Mouse (Mus musculus) lung, postnatal 0 days (tissue): ENCODE data around the gene Smg8. TPM values are rescaled to one million over a fixed set of nuclear protein-coding genes. Genes with fewer than 3 reads are reported as not detected.
A peak's percentile ranks its signal among the peaks of the same experiment; 100 is the strongest.

ENCODE experiments used
- ATAC-seq: fragments of 200-750 bp; cut with Nextera tagmentation; 2 replicates; pipeline ENCODE4 v1.8.0; 2017; ENCODE audit warnings: moderate library complexity
- DNase-seq: peaks from one replicate; pipeline ENCODE4 v3.0.0-alpha.2; 2016; ENCODE audit warnings: low spot score
- H3K27ac ChIP-seq: fragments of 300-500 bp; sonication (generic); 2 replicates; pipeline ENCODE4 v1.5.1; 2014; ENCODE audit warnings: antibody characterized with exemption, mild to moderate bottlenecking, low read length, mixed read lengths
- H3K27me3 ChIP-seq: fragments of 300-500 bp; sonication (generic); replicated peaks from 2 replicates; pipeline ENCODE4 v1.6.1; 2014; ENCODE audit warnings: low read length, mixed read lengths; ENCODE audit not compliant: insufficient read depth
- H3K36me3 ChIP-seq: fragments of 300-500 bp; sonication (generic); 2 replicates; pipeline ENCODE4 v1.6.1; 2014; ENCODE audit warnings: low read length, mixed read lengths; ENCODE audit not compliant: insufficient read depth
- H3K4me1 ChIP-seq: fragments of 300-500 bp; sonication (generic); 2 replicates; pipeline ENCODE4 v1.6.1; 2014; ENCODE audit warnings: antibody characterized with exemption, low read depth, low read length, mixed read lengths; ENCODE audit not compliant: insufficient read depth
- H3K4me2 ChIP-seq: fragments of 300-500 bp; sonication (generic); replicated peaks from 2 replicates; pipeline ENCODE4 v1.6.1; 2014; ENCODE audit warnings: low read depth, mild to moderate bottlenecking, low read length, moderate library complexity, mixed read lengths
- H3K4me3 ChIP-seq: fragments of 300-500 bp; sonication (generic); 2 replicates; pipeline ENCODE4 v1.5.1; 2014; ENCODE audit warnings: low read depth, low read length
- H3K9ac ChIP-seq: fragments of 300-500 bp; sonication (generic); replicated peaks from 2 replicates; pipeline ENCODE4 v1.6.1; 2014; ENCODE audit warnings: low read depth, mild to moderate bottlenecking
- H3K9me3 ChIP-seq: fragments of 300-500 bp; sonication (generic); 2 replicates; pipeline ENCODE4 v1.6.1; 2016; ENCODE audit warnings: low read length, mixed read lengths
- CTCF ChIP-seq: IDR thresholded peaks from 2 replicates; pipeline ENCODE4 v1.5.1; 2016; ENCODE audit warnings: antibody characterized with exemption, mild to moderate bottlenecking
- EP300 ChIP-seq: IDR thresholded peaks from 2 replicates; pipeline ENCODE4 v1.6.1; 2016; ENCODE audit warnings: antibody characterized with exemption, mild to moderate bottlenecking, control low read depth
- WGBS: fragments of 180-500 bp; shearing (Covaris S2); extraction: QIAGEN DNeasy Blood & Tissue Kit; methylation state at CpG from one replicate; pipeline ENCODE4 v1.1.7; 2014; 5-methylcytosine and 5-hydroxymethylcytosine counted together
- polyA plus RNA-seq: library from polyadenylated mRNA; unstranded; fragments of >200 nt; fragmentation: Nextera tagmentation; extraction: Ambion mirVana; gene quantifications from 2 replicates; pipeline ENCODE4 v1.2.1, GENCODE M21; 2015

Gene Smg8
- polyA plus RNA-seq, 1 experiment from 2014 or later = 10.9 TPM

DNA sequence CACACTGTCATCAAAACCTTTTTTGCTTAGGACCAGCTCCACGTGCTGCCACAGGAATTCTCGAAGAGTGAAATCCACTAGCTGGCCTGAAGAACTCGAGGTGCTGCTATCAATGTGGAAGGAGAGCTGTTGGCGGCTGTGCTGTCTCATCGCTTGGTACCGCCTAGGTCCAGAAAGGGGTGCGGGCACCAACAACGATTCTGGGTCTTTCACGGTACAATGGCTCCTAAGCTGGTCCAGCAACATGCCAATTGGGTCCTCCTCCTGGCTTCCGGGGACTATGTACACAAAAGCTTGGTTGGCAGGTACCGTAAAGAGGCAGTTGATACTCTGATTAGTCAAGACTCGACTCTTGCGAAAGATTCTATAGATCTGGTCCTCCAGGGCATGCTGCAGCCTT, 1.1 kb downstream of the Smg8 start:
- Histone ChIP-seq H3K27ac (no peak overlapping the region), H3K36me3 (peaks cover 16% of the 10 kb centered on the region; the same call in 1 of the 2 replicates), H3K4me2 (peak overlapping the region; percentile 83), H3K27me3 (no peaks in the 10 kb centered on the region), H3K4me3 (peak overlapping the region; percentile 95; the same call in 1 of the 2 replicates), H3K4me1 (peaks cover 14% of the 10 kb centered on the region), H3K9ac (peak overlapping the region; percentile 87; the same call in 1 of the 2 replicates), H3K9me3 (no peaks in the 10 kb centered on the region)
- DNase-seq (no peak), ATAC-seq (no peak)
- TF ChIP-seq CTCF = no peak
- TF ChIP-seq EP300 = no peak
- 76% methylated on average over 13 of the region's 13 CpGs for WGBS

DNA sequence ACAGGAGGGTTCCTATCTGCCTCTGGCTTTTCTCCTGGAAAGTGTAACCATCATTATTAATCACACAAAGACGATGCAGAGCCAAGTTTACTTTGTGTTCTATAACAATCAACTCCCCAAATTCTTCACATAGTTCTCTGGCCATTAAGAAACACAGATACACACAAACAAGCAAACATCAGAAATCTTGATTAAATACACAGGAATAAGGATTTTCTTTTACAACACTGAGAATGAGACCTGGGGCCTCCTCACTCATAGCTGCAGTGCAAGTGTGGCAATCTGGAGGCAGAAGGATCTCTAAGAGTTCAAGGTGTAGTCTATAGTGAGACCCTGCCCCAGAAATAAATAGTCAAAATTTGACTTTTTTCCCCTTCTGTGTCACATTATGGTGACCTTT, 2.9 kb downstream of the Smg8 start:
- Histone ChIP-seq H3K4me3 (no peak overlapping the region), H3K36me3 (peaks cover 21% of the 10 kb centered on the region; the same call in 1 of the 2 replicates), H3K9ac (no peak overlapping the region), H3K27me3 (no peaks in the 10 kb centered on the region), H3K4me2 (no peak overlapping the region), H3K4me1 (peaks cover 14% of the 10 kb centered on the region), H3K27ac (no peak overlapping the region), H3K9me3 (no peaks in the 10 kb centered on the region)
- DNase-seq (no peak), ATAC-seq (no peak)
- 40% methylated on average over 1 of the region's 1 CpGs for WGBS
- TF ChIP-seq CTCF (no peak), EP300 (no peak)

DNA sequence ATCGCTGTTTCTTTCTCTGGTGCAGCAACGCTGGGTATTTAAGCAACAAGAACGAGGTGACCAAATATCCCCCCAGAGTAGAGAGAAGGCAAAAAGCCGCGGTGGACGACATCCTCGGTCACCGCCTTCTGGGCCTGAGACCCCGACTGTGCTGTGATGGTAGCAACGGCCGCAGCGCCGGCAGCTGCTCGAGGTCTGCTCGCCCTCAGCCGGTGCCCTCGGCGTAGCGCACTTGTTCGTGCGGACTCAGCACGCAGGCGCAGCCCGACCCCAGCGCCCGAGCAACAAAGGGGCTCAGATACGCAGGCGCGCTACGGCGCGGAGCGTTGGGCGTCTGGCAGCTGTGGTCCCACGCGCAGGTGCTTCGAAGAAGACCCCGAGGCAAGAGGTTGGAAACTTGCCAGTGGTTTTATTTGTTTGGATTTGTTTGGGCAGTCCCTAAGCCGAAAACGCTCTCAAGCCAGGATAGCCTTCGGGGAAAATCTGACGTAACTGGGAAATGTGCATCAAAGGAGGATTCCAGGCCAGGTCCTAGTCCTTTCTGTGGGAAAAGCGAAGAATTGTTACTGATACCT, 12.6 kb downstream of the Smg8 start, which contains the start of gene Gdpd1:
TSS of gene Gdpd1 (minus strand) at position 197 of the 575 bp plus-strand sequence.
- no peaks in the 10 kb centered on the region for H3K36me3 ChIP-seq
- peak within 1 kb of the TSS; percentile 92 for H3K4me2 ChIP-seq
- no peaks in the 10 kb centered on the region for H3K27me3 ChIP-seq
- peak within 1 kb of the TSS; percentile 76 for H3K27ac ChIP-seq
- DNase-seq = peak; percentile 90
- peak; percentile 95 for ATAC-seq
- peak; percentile 68 for TF ChIP-seq CTCF
- TF ChIP-seq EP300 = no peak
- peaks cover 2% of the 10 kb centered on the region; the same call in 1 of the 2 replicates for H3K4me1 ChIP-seq
- peak within 1 kb of the TSS; percentile 68 for H3K4me3 ChIP-seq
- peak within 1 kb of the TSS; percentile 62 for H3K9ac ChIP-seq
- 1% methylated on average over 43 of the region's 43 CpGs for whole genome bisulfite sequencing
- no peaks in the 10 kb centered on the region for H3K9me3 ChIP-seq

DNA sequence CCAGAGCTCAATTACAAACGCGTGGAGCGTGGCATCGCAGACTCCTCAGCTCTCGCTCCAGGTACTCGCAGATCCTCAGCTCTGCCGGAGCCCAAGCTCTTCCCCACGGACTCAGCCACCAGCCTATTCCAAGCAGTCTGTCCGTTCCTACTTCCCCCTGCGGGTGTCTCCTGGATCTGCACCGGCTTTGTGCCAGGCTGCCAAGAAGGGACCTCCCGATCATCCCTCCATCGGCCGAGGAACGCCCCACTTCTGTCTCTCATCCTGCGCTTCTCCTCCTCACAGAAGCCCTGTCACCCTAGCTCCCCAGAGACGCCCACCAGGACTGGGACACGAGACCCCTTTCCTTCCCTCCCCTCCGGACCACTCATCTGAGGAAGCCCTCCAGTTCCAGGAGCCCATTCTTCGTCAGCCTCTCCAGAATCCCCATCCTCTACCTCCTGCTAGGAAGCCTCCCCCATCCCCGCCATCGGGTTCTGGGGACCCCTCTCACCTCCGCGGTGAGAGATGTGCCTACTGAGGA, 13.2 kb downstream of the Smg8 start:
- WGBS = under 1% methylated on average over 24 of the region's 24 CpGs
- TF ChIP-seq CTCF = peak; percentile 77
- TF ChIP-seq EP300 = no peak

DNA sequence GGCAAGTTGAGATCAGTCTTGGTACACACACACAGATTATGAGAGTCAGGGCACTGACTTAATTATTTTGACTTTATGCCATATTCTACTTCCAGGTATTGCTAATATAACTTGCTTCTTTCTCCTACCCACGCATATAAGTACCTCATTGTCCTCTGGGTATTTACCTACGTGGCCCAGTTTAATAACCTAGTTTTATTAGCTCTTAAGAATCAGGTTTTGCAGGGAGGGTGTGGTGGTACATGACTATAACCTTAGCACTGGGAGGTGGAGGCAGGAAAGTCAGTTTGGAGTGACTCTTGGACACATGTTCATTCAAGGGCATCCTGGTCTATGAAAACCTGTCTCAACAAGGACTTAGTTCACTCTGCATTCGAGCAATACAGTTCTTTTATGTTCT, 24.5 kb downstream of the Smg8 start:
- Histone ChIP-seq H3K27me3 (no peaks in the 10 kb centered on the region), H3K27ac (no peak overlapping the region)

More for the DNA sequence above, 13.2 kb downstream of the Smg8 start:
- Histone ChIP-seq H3K27ac (peak overlapping the region; percentile 76), H3K36me3 (no peaks in the 10 kb centered on the region), H3K27me3 (no peaks in the 10 kb centered on the region), H3K4me3 (peak overlapping the region; percentile 68), H3K9ac (peak overlapping the region; percentile 62), H3K4me2 (peak overlapping the region; percentile 92), H3K9me3 (no peaks in the 10 kb centered on the region), H3K4me1 (peaks cover 2% of the 10 kb centered on the region; the same call in 1 of the 2 replicates)
- DNase-seq (peak; percentile 86), ATAC-seq (peak; percentile 81)

DNA sequence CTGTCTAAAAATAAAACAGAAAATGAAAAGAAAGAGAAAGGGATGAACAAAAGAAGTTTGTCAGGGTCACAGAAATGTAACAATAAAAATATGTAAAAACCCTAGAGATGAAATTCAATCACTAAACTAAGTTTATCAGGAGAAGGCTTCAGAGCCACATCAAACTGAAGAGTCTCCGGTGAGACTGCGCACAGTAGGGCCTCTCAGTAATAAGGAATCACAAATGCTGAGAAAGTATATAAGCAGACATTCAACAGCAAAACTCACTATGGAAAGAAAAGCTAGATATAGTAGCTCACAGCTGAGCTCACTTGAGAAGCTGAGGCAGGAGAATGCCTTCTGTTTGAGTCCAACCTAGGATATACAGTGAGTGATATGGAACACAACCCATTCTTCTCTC, 26.2 kb downstream of the Smg8 start:
- ATAC-seq (no peak), DNase-seq (no peak)
- Histone ChIP-seq H3K27ac (no peak overlapping the region), H3K4me3 (no peak overlapping the region), H3K36me3 (no peaks in the 10 kb centered on the region), H3K9me3 (no peaks in the 10 kb centered on the region), H3K9ac (no peak overlapping the region), H3K4me2 (no peak overlapping the region), H3K27me3 (no peaks in the 10 kb centered on the region), H3K4me1 (no peaks in the 10 kb centered on the region)
- WGBS = 100% methylated on average over 2 of the region's 2 CpGs
- TF ChIP-seq CTCF (no peak), EP300 (no peak)

More for the DNA sequence above, 24.5 kb downstream of the Smg8 start:
- Histone ChIP-seq H3K9ac (no peak overlapping the region), H3K4me3 (no peak overlapping the region), H3K4me2 (no peak overlapping the region), H3K9me3 (no peaks in the 10 kb centered on the region), H3K4me1 (no peaks in the 10 kb centered on the region), H3K36me3 (no peaks in the 10 kb centered on the region)
- WGBS = 49% methylated on average over 3 of the region's 3 CpGs
- peak; percentile 25 for DNase-seq
- no peak for TF ChIP-seq EP300
- TF ChIP-seq CTCF = no peak
- ATAC-seq = no peak
